Mouse (Mus musculus): ENCODE data around the gene Sobp. TPM values are rescaled to one million over a fixed set of nuclear protein-coding genes. Genes with fewer than 3 reads are reported as not detected.

Sobp gene
- polyA plus RNA-seq, 1 experiment from 2014 or later = not detected

GRCm38 (mm10) chr10:43172554-43172953 is 1.8 kb downstream of the Sobp start:
- 10% methylated on average over 8 of the region's 8 CpGs for WGBS (ENCODE audit: missing documents)
- no peak overlapping the region for H3K4me3 ChIP-seq (ENCODE audit: inconsistent target)

GRCm38 (mm10) chr10:43172066-43172465 is 2.3 kb downstream of the Sobp start:
- Histone ChIP-seq H3K79me2 (ENCODE audit: inconsistent target) (no peaks in the 10 kb centered on the region), H3K4me3 (ENCODE audit: inconsistent target) (no peak overlapping the region), H3K27ac (no peak overlapping the region), H3K36me3 (ENCODE audit: inconsistent target) (no peaks in the 10 kb centered on the region)
- 13% methylated on average over 7 of the region's 7 CpGs for WGBS (ENCODE audit: missing documents)

More at GRCm38 (mm10) chr10:43172554-43172953, 1.8 kb downstream of the Sobp start:
- Histone ChIP-seq H3K36me3 (ENCODE audit: inconsistent target) (no peaks in the 10 kb centered on the region), H3K27ac (no peak overlapping the region), H3K79me2 (ENCODE audit: inconsistent target) (no peaks in the 10 kb centered on the region)

GRCm38 (mm10) chr10:43171106-43171505 is 3.2 kb downstream of the Sobp start:
- 13% methylated on average over 8 of the region's 8 CpGs for WGBS (ENCODE audit: missing documents)
- H3K27ac ChIP-seq = no peak overlapping the region
- no peaks in the 10 kb centered on the region for H3K36me3 ChIP-seq (ENCODE audit: inconsistent target)
- no peak overlapping the region for H3K4me3 ChIP-seq (ENCODE audit: inconsistent target)
- no peaks in the 10 kb centered on the region for H3K79me2 ChIP-seq (ENCODE audit: inconsistent target)

DNA sequence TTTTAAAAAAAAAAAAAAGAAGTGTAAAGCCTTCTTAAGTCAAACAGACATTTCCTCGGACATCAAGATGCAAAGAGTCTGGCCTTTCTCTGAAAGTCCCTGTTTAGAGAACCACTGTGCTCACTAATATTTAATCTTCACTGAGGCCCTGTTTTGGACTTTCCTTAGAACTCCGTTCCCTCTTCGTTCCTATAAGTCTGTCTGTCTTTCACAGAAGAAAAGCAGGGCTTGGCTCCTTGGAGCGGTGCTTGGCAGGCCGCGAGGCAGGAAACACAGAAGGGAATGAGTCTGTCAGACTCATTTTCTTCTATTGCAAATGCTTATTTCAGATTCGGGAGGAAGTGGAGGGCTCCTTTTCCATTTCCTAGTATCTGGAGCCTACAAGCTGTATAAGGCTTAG is 5.5 kb downstream of the Sobp start:
- Histone ChIP-seq H3K27ac (no peak overlapping the region), H3K4me3 (ENCODE audit: inconsistent target) (no peak overlapping the region), H3K36me3 (ENCODE audit: inconsistent target) (no peaks in the 10 kb centered on the region), H3K79me2 (ENCODE audit: inconsistent target) (no peaks in the 10 kb centered on the region)
- WGBS (ENCODE audit: missing documents) = 83% methylated on average over 7 of the region's 7 CpGs

DNA sequence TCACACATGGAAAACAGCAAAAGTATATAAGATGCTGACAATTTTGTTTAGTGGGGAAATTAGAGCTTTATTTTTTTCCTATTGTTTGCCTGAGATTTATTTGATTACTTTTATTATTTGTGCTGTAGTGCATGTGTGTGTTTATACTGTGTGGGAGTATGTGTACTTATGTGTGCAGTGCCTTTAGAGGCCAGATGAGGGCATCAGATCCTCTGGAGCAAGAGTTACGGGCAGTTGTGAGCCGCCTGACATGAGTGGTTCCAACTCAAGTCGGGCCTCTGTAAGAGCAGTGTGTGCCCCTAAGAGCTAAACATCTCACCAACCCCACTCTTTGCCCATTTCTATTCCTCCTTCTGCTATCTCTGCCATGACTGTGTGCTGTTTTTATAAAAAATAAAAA is 7.5 kb downstream of the Sobp start:
- H3K36me3 ChIP-seq (ENCODE audit: inconsistent target) = no peaks in the 10 kb centered on the region
- WGBS (ENCODE audit: missing documents) = 93% methylated on average over 3 of the region's 3 CpGs
- H3K4me3 ChIP-seq (ENCODE audit: inconsistent target) = no peak overlapping the region
- H3K27ac ChIP-seq = no peak overlapping the region
- no peaks in the 10 kb centered on the region for H3K79me2 ChIP-seq (ENCODE audit: inconsistent target)

GRCm38 (mm10) chr10:43166146-43166545 is 8.2 kb downstream of the Sobp start:
- 94% methylated on average over 1 of the region's 1 CpGs for WGBS (ENCODE audit: missing documents)
- Histone ChIP-seq H3K27ac (no peak overlapping the region), H3K79me2 (ENCODE audit: inconsistent target) (no peaks in the 10 kb centered on the region), H3K4me3 (ENCODE audit: inconsistent target) (no peak overlapping the region), H3K36me3 (ENCODE audit: inconsistent target) (no peaks in the 10 kb centered on the region)

- no peak overlapping the region for H3K27ac ChIP-seq
- no peaks in the 10 kb centered on the region for H3K79me2 ChIP-seq (ENCODE audit: inconsistent target)
- no peaks in the 10 kb centered on the region for H3K36me3 ChIP-seq (ENCODE audit: inconsistent target)
- WGBS (ENCODE audit: missing documents) = 100% methylated on average over 2 of the region's 2 CpGs
- H3K4me3 ChIP-seq (ENCODE audit: inconsistent target) = no peak overlapping the region
Observed at GRCm38 (mm10) chr10:43164406-43164805, 9.9 kb downstream of the Sobp start.

- H3K27ac ChIP-seq = no peak overlapping the region
- 89% methylated on average over 12 of the region's 12 CpGs for WGBS (ENCODE audit: missing documents)
- no peak overlapping the region for H3K4me3 ChIP-seq (ENCODE audit: inconsistent target)
- no peaks in the 10 kb centered on the region for H3K36me3 ChIP-seq (ENCODE audit: inconsistent target)
- H3K79me2 ChIP-seq (ENCODE audit: inconsistent target) = no peaks in the 10 kb centered on the region
Observed at GRCm38 (mm10) chr10:43162318-43162717, 12.0 kb downstream of the Sobp start.

GRCm38 (mm10) chr10:43159333-43159732 is 15.0 kb downstream of the Sobp start:
- Histone ChIP-seq H3K4me3 (ENCODE audit: inconsistent target) (no peak overlapping the region), H3K79me2 (ENCODE audit: inconsistent target) (no peaks in the 10 kb centered on the region), H3K27ac (no peak overlapping the region), H3K36me3 (ENCODE audit: inconsistent target) (no peaks in the 10 kb centered on the region)
- WGBS (ENCODE audit: missing documents) = 96% methylated on average over 5 of the region's 5 CpGs

DNA sequence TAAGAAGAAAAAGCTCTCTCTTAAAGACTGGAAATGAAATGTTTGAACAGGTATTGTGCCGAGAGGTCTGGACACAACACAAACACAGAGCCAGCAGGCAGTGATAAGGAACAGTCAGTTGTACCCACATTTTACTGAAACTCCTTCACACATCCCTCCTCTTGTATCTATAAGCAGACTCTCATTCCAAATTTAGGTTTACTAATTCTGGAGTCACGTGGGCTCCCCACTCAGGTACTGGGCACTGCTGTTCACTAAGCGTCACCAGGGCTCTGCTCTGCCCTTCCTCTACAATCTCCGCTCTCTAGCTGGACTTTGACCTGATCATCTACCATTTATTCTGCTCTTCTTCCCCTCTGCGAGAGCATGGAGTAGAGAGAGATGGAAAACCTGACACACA is 15.4 kb downstream of the Sobp start:
- Histone ChIP-seq H3K27ac (no peak overlapping the region), H3K79me2 (ENCODE audit: inconsistent target) (no peaks in the 10 kb centered on the region), H3K4me3 (ENCODE audit: inconsistent target) (no peak overlapping the region), H3K36me3 (ENCODE audit: inconsistent target) (no peaks in the 10 kb centered on the region)
- 92% methylated on average over 5 of the region's 5 CpGs for WGBS (ENCODE audit: missing documents)

DNA sequence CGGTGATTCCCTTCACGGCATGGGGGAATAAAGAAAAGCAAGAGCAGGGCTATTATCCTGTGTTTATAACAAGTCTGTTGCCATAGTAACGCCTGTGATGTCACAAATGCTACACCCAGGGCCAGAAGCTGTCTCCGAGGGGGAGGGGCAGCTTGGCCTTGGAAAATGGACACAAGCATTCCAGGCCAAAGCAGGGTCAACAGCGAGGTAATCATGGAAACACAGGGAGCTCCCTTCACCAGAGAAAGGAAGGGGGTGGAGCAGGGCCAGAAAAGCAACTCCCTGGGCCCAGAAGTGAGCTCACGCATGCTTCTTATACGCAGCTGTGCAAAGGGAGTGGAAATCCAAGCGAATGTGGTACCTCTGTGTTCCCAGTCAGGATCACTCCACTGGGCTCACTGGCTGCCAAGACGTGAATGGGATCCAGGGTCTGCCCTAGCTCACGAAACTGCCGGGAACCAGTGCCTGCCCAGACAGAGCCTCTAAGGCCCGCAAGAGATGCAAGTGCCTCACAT is 19.2 kb downstream of the Sobp start:
- no peak overlapping the region for H3K4me3 ChIP-seq (ENCODE audit: inconsistent target)
- WGBS (ENCODE audit: missing documents) = 73% methylated on average over 12 of the region's 12 CpGs
- no peaks in the 10 kb centered on the region for H3K79me2 ChIP-seq (ENCODE audit: inconsistent target)
- H3K27ac ChIP-seq = no peak overlapping the region
- no peaks in the 10 kb centered on the region for H3K36me3 ChIP-seq (ENCODE audit: inconsistent target)

- no peaks in the 10 kb centered on the region for H3K79me2 ChIP-seq (ENCODE audit: inconsistent target)
- H3K4me3 ChIP-seq (ENCODE audit: inconsistent target) = no peak overlapping the region
- H3K36me3 ChIP-seq (ENCODE audit: inconsistent target) = no peaks in the 10 kb centered on the region
- H3K27ac ChIP-seq = no peak overlapping the region
- 96% methylated on average over 8 of the region's 8 CpGs for WGBS (ENCODE audit: missing documents)
Observed at GRCm38 (mm10) chr10:43152643-43153042, 21.7 kb downstream of the Sobp start.

DNA sequence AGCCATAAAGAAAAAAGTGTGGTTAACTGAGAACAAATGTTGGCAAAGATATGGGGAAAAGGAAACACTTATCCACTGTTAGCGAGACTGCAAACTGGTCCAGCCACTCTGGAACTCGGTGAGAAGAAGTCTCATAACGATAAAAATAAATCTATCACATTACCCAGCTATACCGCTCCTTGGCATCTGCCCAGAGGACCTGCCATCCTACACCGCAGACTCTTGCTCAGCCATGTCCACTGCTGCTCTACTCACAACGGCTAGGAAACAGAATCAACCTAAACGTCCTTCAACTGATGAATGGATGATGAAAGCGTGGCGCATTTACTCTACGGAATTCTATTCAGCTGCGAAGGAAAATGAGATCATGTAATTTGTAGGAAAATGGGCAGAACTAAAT is 25.9 kb downstream of the Sobp start:
- H3K4me3 ChIP-seq (ENCODE audit: inconsistent target) = no peak overlapping the region
- 83% methylated on average over 11 of the region's 11 CpGs for WGBS (ENCODE audit: missing documents)

GRCm38 (mm10) chr10:43143173-43143572 is 31.2 kb downstream of the Sobp start:
- Histone ChIP-seq H3K36me3 (ENCODE audit: inconsistent target) (no peaks in the 10 kb centered on the region), H3K79me2 (ENCODE audit: inconsistent target) (no peaks in the 10 kb centered on the region), H3K4me3 (ENCODE audit: inconsistent target) (no peak overlapping the region), H3K27ac (no peak overlapping the region)
- 93% methylated on average over 9 of the region's 9 CpGs for WGBS (ENCODE audit: missing documents)

More for the DNA sequence above, 25.9 kb downstream of the Sobp start:
- Histone ChIP-seq H3K27ac (no peak overlapping the region), H3K79me2 (ENCODE audit: inconsistent target) (no peaks in the 10 kb centered on the region), H3K36me3 (ENCODE audit: inconsistent target) (no peaks in the 10 kb centered on the region)

DNA sequence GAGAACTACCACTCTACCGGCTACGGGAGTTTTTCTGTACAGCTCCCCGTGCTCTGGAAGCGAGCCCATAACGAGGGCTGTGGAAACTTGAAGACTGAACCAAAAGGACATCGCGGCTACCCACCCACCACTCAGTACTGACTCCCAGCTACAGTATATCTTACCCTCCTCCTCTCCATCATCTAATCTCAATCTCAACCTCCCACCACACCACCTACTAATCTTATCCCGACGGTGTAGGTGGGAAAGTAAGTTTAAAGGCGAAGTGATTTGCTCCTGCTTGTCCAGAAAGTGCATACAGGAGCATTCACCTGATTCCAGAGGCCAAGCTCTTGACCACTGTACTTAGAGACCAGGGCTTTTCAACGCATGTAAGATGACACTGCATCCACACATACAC is 40.3 kb downstream of the Sobp start:
- 93% methylated on average over 11 of the region's 11 CpGs for WGBS (ENCODE audit: missing documents)
- H3K4me3 ChIP-seq (ENCODE audit: inconsistent target) = no peak overlapping the region
- H3K27ac ChIP-seq = no peak overlapping the region
- H3K36me3 ChIP-seq (ENCODE audit: inconsistent target) = no peaks in the 10 kb centered on the region
- no peaks in the 10 kb centered on the region for H3K79me2 ChIP-seq (ENCODE audit: inconsistent target)

- Histone ChIP-seq H3K36me3 (ENCODE audit: inconsistent target) (no peaks in the 10 kb centered on the region), H3K79me2 (ENCODE audit: inconsistent target) (no peaks in the 10 kb centered on the region), H3K4me3 (ENCODE audit: inconsistent target) (no peak overlapping the region), H3K27ac (no peak overlapping the region)
- 73% methylated on average over 3 of the region's 3 CpGs for WGBS (ENCODE audit: missing documents)
Observed at GRCm38 (mm10) chr10:43128750-43129149, 45.6 kb downstream of the Sobp start.
